Mouse (Mus musculus) embryo, embryonic 10 days (tissue): ENCODE results near the gene Pop4.
A peak's percentile ranks its signal among the peaks of the same experiment; 100 is the strongest.
"Not testable (repeated sequence)": the region's sequence is repeated elsewhere in the genome, so short reads cannot be mapped to it uniquely, and the experiment has no call there.

Experiments
- DNase-seq: peaks from one replicate; pipeline ENCODE4 v3.0.0-alpha.2; 2015; ENCODE audit warnings: low spot score

Pop4 gene

DNA sequence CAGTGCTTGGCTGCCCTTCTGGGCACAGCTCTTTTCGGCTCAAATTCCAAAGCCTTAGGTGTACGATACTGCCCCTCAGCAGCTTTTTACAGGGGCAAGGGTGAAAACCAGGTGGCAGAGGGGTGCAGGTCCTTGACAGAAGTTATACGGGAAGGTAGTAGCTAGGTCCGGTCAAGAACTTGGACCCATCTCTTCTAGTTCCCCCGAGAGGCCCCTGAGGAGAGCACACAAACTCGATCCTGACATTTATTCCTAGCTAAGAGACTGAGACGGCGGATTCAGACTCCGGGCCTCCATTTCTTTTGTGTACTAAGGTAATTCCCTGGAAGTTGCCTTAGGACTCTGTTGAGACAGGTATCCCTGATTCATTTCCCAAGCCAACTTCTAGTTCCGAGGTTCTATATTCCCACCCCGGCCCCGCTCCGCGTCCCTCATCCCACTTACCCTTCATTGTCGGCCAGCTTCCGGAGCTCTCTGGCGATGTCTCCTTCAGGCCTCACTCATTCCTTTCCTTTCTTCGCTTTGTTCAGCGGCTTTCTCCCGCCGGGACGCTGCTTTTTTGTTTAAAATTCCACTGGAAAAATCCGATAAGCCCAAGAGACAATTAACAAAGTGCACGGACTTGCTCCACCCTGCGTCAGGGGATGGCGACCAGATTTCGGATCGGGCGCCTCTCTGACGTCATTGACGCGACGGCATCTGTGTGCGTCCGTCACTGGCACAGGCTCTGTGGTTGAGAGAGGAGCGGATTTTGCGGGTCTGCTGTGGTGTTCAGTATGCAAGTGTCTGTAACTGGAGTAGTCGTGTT, at the start of gene Pop4:
TSS of gene Pop4 (minus strand) at position 721 of the 808 bp plus-strand sequence.
- DNase-seq, result peak; percentile 97

GRCm38 (mm10) chr7:38320641-38321040, 49.4 kb upstream of the Pop4 start:
- DNase-seq, result no peak

DNA sequence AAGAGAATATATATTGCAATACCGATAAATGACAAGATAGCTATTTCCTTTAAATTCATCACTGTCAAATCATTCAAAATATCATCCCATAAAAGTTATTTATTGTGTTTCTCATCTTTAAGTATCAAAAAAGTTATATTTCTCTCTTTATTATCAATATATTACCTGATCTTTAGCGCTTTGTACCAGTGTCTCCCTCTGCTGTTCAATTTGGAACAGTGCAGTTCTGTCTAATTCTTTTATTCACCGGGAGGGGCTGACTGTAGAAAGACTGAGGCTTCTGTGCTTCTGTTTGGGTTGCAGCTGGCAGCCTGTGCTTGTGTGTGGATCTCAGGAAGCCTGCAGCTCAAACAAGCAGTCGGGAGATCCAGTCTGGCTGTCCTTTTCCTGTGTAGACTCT, 11.0 kb upstream of the Pop4 start:
- not testable (repeated sequence) for DNase-seq

DNA sequence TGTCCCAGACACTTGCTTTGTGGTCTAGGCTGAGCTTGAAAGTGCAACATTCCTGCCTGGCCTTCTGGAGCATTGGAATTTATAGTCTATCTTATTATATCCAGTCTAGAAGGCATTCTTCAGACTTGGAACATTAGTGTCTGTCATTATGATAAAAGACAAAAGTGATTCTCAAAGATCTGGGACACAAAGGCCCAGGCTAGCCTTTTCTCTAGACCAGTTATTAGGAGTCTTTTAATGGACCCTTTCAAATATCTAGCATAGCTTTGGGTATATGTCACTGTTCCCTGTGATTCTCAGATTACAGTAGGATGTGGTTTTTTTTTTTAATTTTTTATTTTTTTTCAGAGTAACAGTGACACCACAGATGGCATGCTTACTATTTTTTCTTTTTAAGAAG, 1.3 kb upstream of the Pop4 start:
- no peak for DNase-seq

GRCm38 (mm10) chr7:38271859-38272258, 636 bp upstream of the Pop4 start:
- DNase-seq, result peak; percentile 24

DNA sequence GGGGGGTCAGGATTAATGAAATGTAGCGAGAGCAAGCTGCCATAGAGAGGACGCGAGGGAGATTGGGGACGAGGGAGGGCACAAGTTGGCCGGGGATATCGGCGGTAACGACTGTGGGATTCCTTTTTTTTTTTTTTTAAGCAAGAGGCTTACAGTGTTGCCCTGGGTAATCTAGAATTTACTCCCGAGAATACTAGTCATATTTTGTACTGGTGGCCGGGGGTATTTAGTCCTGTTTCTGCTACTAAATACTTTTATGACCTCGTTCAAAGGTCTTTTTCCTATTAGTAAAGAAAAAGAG, 238 bp upstream of the Pop4 start:
- DNase-seq, result no peak

GRCm38 (mm10) chr7:38267006-38267680, 4.1 kb downstream of the Pop4 start:
- DNase-seq, result peak; percentile 75

DNA sequence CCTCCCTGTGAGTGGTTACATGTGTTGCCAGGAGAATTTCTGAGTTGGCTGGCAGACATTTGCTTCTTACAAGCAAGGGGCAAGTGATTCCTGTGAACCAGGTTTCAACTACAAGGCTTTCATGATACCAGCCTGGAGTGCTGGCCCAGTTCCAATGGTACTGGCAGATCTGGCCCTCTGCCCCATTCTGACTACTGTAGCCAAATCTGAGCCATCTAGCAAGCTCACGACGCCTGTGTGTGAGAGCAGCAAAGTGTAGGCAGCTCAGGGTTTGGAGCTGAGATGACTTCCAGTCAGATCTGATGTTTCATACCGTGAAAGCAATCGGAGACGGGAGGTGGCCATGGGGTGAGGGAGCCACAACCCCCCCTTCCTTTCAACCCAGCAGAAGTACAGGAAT, 8.8 kb downstream of the Pop4 start:
- DNase-seq, result no peak

- no peak for DNase-seq
Measured at GRCm38 (mm10) chr7:38259631-38260030, 11.6 kb downstream of the Pop4 start.

DNA sequence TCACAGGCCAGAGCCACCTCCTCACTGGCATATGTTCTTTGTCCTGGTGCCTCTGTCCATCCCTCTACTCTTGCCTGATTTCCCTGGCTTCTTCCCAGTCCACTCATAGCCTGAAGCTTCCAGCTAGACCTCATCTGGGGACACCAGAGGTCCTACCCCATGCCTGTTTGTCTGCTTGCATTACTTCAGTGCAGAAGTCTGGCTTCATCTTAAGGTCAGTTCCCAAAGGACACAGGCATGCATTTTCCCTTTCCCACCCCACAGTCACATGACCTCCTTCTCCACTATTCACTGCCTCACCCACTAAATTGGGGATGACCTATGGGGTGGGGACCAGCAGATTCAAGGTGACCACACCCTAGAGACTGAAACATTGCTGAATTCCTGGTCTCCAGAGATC, 17.8 kb downstream of the Pop4 start:
- DNase-seq, result no peak

DNA sequence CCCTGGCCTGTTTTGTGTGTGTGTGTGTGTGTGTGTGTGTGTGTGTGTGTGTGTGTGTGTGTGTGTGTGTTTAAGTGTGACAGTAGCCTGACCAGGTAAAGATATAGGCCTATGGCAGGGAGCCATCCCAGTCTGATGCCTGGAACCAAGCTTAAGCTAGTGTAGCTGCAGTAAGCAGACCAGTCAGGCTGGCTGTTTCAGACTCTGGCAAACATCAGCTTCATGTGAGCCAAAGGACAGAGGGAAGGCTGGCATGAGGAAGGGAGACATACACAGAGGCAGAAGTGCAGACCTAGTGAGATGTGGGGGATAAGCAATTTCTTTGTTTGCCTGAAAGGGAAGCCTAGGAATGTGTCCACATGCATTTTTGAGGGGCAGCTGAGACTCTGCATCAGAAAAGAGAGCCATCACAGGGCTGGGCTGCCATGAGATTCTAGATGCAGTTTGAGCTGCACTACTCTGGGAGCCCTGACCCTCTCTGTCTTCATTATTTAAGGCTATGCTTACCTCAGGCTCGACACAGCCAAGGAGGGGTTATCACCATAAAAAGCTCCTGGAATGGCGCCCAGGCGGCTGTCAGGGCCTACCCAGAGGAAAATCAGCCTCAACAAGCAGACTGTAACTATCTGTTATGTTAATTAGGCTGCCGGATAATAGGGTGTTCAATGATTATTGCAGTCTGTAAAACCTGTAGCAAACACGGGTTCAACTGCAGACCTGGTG, 19.6 kb downstream of the Pop4 start:
- no peak for DNase-seq

DNA sequence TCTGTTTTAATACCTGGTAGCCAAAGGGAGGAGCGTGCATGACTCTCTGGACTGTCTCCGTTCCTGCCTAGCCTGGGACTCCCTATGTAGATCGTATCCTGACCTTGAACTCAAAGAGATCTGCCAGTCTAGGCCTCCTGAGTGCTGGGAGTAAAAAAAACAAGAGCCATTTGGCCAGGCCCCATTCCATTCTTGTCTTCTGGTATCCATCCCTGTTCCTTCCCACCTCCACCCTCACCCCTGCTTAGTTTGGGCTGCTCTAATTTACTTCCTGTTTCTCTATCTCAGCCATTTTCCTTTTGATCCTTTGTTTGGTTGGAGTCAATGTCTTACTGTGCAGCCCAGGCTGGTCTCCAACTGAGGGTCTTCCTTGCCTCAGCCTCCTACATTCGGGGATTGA, 28.8 kb downstream of the Pop4 start:
- no peak for DNase-seq

DNA sequence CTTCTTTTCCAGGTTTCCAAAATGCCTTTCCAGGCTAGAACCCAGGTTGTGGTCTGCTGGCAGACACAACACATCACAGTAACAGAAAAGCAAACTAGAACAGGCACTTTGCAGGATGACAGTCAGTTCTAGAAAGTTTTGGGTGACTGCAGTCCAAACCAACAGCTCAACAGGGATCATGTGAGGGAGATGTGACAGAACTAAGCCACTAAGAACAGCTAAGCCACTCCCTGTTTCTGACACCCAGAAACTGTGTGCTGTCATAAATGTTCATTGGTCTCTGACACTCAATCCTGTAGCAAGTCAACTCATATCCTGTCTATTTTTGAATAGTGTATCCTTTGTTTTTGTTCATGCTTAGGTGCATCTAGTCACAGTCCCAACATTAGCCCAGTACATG, 34.1 kb downstream of the Pop4 start:
- DNase-seq, result no peak

- DNase-seq, result no peak
Measured at GRCm38 (mm10) chr7:38236400-38237105, 34.7 kb downstream of the Pop4 start.

- no peak for DNase-seq
Measured at GRCm38 (mm10) chr7:38230285-38230684, 40.9 kb downstream of the Pop4 start.

- no peak for DNase-seq
Measured at GRCm38 (mm10) chr7:38228329-38228728, 42.9 kb downstream of the Pop4 start.

DNA sequence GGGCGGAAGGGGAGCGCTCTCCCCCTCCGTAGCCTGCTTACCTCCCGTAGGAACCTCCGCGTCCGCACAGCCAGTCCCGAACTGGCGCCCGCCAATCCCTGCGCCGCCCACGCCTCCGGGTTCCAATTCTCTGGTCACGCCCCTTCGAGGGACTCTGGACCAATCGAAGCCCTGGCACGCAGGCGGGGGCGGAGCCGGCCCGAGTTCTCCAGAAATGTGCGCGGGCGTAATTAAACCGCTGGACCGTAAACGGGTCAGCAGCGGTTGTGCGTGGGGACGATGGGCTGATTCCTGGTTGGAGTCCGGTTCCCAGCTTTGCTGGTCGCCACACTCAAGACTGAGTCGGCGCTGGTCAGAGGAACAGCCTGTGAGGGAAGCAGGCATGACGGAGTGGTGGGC, 43.3 kb downstream of the Pop4 start, which contains the start of gene Plekhf1:
TSS of gene Plekhf1 (minus strand) at position 117 of the 399 bp plus-strand sequence.
- DNase-seq, result peak; percentile 97

DNA sequence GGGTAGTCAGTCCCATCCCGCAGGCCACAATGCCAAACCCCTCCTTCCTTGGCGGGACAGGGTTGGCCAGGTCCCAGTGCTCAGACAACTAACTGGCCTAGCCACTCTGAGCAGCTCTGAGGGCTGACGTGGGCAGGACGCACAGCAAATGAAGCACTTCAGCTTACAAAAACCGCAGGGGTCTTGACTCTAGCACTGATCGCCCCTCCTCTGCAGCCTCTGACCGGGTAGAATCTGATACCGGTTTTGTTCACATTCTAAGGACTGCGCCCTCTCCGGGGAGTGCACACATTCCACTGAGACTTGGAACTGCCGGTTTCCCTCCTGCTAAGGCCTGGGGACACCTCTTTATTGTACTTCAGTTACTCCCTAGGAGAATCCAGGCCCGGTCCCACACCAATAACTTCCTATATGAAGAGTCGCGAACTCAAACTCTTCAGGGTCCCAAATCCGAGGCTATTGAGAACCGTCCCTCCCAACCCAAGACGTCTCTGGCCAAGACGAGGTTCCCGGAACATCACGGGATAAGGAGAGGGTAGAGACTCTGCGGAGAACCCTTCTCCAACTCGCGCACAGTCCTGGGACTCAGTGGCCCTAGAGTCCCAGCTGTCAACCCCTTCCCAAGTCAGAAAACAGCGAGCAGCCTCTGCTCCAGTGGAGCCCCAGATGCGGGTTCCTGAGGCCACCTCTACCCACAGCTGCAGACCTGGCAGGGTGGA, 43.9 kb downstream of the Pop4 start:
- peak; percentile 83 for DNase-seq

DNA sequence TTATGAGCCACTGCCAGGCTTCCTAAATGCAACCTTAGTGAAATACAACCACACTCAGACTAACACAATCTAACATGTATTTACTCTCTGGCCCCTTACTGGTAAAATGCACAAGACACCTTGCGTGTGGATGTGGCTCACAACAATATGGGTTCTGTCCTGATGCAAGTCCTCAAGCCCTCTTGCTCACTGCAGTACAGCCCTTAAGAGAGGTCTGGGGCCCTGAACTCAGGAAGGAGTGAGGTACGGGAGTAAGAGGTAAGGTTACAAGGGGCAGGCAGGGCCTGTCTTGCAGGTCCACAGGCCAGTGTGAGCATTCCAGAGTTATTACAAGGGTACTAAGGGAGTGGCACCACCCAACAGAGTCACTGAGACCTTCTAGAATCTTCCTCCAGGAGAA, 45.0 kb downstream of the Pop4 start:
- no peak for DNase-seq

DNA sequence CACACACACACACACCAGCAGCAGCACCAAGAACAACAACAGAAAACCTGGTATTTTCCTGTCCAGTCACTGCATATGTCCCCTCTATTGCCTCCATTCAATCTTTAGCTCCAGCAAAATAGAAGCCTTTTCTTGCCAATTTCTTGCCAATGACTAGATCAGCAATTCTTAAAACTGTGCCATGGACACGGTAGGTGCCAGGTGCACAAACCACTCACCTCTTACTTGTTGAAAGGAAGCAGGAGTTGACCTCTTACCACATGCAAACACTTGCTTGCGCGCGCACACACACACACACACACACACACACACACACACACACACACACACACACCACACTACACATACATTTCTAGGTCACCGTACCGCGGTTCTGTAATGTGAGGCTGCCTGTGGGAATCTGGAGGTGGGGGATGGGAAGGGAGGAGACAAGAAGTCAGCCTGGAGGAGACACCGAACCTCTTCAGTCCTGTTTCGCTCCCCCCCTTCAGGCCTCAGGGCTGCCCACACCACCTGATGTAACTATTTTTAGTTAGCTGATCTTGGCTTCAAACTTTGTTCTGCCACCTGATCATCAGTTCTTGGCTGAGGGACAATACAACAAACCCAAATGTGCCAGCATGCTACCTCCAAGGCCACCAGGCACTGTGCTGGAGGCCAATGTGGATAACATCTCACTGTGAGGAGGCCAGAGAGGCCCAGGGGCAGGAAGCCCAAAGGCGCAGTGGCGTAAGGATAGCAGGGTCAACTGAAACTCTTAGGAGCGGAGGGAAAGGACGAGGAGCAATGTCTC, 46.5 kb downstream of the Pop4 start:
- DNase-seq, result no peak

DNA sequence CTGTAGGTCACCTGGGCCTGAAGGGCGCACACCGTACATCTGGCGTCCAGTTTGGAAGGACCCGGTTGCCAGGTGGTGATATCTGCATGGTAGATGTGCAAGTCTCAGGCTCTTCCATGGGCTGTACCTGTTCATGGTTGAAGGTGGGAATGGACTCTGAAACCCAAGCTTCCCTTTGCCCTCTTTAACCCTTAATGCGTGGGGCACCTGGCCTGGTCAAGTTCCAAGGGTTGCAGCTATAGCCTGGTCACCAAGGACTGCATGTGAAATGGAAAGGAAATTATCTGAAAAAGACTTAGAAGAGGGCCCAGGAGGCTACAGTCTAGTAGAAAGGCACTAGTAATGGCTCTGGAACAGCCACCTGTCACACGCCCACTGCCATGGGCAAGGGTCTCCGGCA, 50.4 kb downstream of the Pop4 start:
- no peak for DNase-seq
